ENCODE assay signal across 8 mouse cellular contexts in the genomic region with DNA sequence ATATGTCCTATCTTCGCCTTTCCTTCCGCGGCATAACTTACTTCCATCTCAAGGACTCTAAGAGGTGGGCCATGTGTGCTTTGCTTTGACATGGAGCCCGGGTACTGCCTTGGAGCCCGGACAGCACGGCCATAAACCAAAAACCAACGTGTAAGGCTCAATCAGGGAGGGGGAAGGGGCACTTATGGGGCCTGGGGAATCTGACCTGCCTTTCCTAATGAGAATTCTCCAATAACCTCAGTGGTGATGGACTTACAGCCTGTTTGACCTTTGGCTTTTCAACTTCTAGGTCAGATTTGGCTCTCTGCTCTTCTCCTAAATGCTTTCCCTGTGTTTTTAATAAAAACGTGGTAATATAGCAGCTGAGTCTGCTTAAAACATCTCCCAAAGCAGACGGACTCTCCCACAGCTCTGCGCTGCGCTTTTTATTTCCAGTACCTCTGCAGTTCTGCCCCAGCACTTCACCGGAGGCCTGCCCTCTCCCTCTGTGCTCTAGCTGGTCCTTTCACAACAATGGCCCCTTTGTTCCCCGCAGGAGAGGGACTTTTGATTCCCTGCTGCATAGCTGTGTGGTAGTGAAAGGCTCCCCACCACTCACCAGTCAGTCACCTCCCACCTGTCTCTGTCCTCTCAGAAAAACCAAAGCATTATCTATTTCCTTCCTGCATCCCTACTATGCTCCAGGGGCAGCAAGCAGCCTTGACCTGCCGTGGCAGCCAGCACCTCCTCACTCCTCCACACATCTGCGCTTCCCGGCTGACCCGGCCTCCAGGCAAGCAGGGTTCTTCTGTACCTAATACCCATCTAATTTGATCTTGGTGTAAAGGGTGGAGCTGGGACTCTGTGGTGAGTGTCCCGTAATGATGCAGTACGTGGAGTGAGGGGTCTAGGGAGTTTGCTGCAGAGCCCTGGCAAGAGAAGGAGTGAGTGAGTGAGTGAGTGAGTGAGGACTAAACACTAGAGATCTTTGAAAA. TPM values are rescaled to one million over a fixed set of nuclear protein-coding genes. Genes with fewer than 3 reads are reported as not detected.
A peak's percentile ranks its signal among the peaks of the same experiment; 100 is the strongest.
DNase-seq lines count a peak whose midpoint lies in the region; ATAC-seq lines count a peak whose summit lies in the region.
"Had no signal": no experiment of that assay in that cellular context is flagged by ENCODE, and none has a peak within 500 bp of the region (broad histone marks: within the 10 kb centered on the region; RNA-seq: fewer than 3 reads in every experiment).

No protein-coding gene starts in this region.

- no peaks in the 10 kb centered on the region for H3K9me3 ChIP-seq in embryonic facial prominence, embryonic 13.5 days
- H3K9me3 ChIP-seq in limb, embryonic 10.5 days (replicated peaks) = no peaks in the 10 kb centered on the region

- peaks cover 39% of the 10 kb centered on the region for H3K4me1 ChIP-seq in embryonic facial prominence, embryonic 13.5 days
- H3K4me1 ChIP-seq in limb, embryonic 10.5 days = peaks cover 59% of the 10 kb centered on the region

- 0 out of 2 replicates have a peak overlapping the region, but pooled peaks have one; percentile 21 for H3K9ac ChIP-seq in embryonic facial prominence, embryonic 13.5 days

- no peaks in the 10 kb centered on the region for H3K27me3 ChIP-seq in embryonic facial prominence, embryonic 13.5 days
- H3K27me3 ChIP-seq in limb, embryonic 10.5 days (ENCODE audit: low read depth, poor library complexity, severe bottlenecking) = no peaks in the 10 kb centered on the region

- H3K4me3 ChIP-seq in embryonic facial prominence, embryonic 13.5 days = no peak overlapping the region
- no peak overlapping the region for H3K4me3 ChIP-seq in limb, embryonic 10.5 days

- 34% methylated on average over 19 of the region's 19 CpGs for WGBS in embryonic facial prominence, embryonic 13.5 days
- 24% methylated on average over 19 of the region's 19 CpGs for WGBS in limb, embryonic 10.5 days

- no peak for ATAC-seq in embryonic facial prominence, embryonic 13.5 days (ENCODE audit: insufficient number of reproducible peaks, insufficient read depth, low FRiP score, low TSS enrichment, low read depth)

- H3K27ac ChIP-seq in embryonic facial prominence, embryonic 13.5 days = no peak overlapping the region; the same call in 1 of the 2 replicates
- peak overlapping the region; percentile 84 for H3K27ac ChIP-seq in limb, embryonic 10.5 days

- 0 out of 2 replicates have a peak overlapping the region, but pooled peaks have one; percentile 5 for H3K4me2 ChIP-seq in embryonic facial prominence, embryonic 13.5 days

- peak; percentile 33 for DNase-seq in right cerebral cortex, adult 18-20 months
- DNase-seq in right cerebral cortex, adult 2 months (ENCODE audit: low spot score in 2 of 2) = no peak
- DNase-seq in limb, embryonic 10.5 days (ENCODE audit: low spot score) = peak; percentile 67
- peak; percentile 18 for DNase-seq in yolk sac, embryonic 10.5 days (ENCODE audit: low spot score)
- DNase-seq in kidney, postnatal 36 days = no peak
- DNase-seq in adrenal gland, adult (ENCODE audit: inconsistent age in 2 of 2, low spot score in 1 of 2) = no peak
- DNase-seq: cerebellum, adult 11 months had no signal

- H3K36me3 ChIP-seq in embryonic facial prominence, embryonic 13.5 days = peaks cover 54% of the 10 kb centered on the region
- peaks cover 55% of the 10 kb centered on the region for H3K36me3 ChIP-seq in limb, embryonic 10.5 days

RNA-seq across cellular contexts. Expression of gene Efnb2, which starts 41.5 kb away (rescaled TPM):
- 30.9 and 37.1 TPM in 2 replicates for polyA plus RNA-seq in embryonic facial prominence, embryonic 13.5 days (2015; fragmentation: Nextera tagmentation; extraction: Ambion mirVana)
- 27.3 and 28.5 TPM in 2 replicates for polyA plus RNA-seq in limb, embryonic 10.5 days (2016; fragmentation: Nextera tagmentation; extraction: Ambion mirVana)

Comparison
In these comparisons a context has a peak if more than half of its experiments do, and no peak if none do; other contexts are left out.
1. DNase-seq: peak in right cerebral cortex, adult 18-20 months (single experiment), limb, embryonic 10.5 days (single experiment) and yolk sac, embryonic 10.5 days (single experiment); none in right cerebral cortex, adult 2 months (0 of 2), kidney, postnatal 36 days (0 of 2) and adrenal gland, adult (0 of 2).